ENCODE assay signal across 16 mouse cellular contexts in genomic region chr7:130269124-130269867, GRCm38 (mm10).
DNase-seq lines count a peak whose midpoint lies in the region; ATAC-seq and TF ChIP-seq lines count a peak whose summit lies in the region.
"Had no signal": no experiment of that assay in that cellular context is flagged by ENCODE, and none has a peak within 500 bp of the region (broad histone marks: within the 10 kb centered on the region; RNA-seq: fewer than 3 reads in every experiment).

No protein-coding gene starts in this region.

- H3K27me3 ChIP-seq in limb, embryonic 13.5 days: peaks cover 16% of the 10 kb centered on the region
- H3K27me3 ChIP-seq in limb, embryonic 10.5 days (ENCODE audit: low read depth, poor library complexity, severe bottlenecking): peaks cover 58% of the 10 kb centered on the region
- peaks cover 39% of the 10 kb centered on the region for H3K27me3 ChIP-seq in forebrain, embryonic 12.5 days
- H3K27me3 ChIP-seq in midbrain, postnatal 0 days (ENCODE audit: insufficient read depth, low read length): peaks cover 4% of the 10 kb centered on the region; the same call in 1 of the 2 replicates

- no peak overlapping the region for H3K4me3 ChIP-seq in limb, embryonic 13.5 days
- no peak overlapping the region for H3K4me3 ChIP-seq in limb, embryonic 10.5 days
- no peak overlapping the region for H3K4me3 ChIP-seq in forebrain, embryonic 12.5 days (replicated peaks)
- no peak overlapping the region for H3K4me3 ChIP-seq in midbrain, postnatal 0 days (ENCODE audit: low read depth, low read length)
- H3K4me3 ChIP-seq: heart, embryonic 15.5 days; hindbrain, embryonic 15.5 days; liver, embryonic 15.5 days had no signal

- WGBS in limb, embryonic 13.5 days: 52% methylated on average over 16 of the region's 16 CpGs
- WGBS in limb, embryonic 10.5 days: 52% methylated on average over 16 of the region's 16 CpGs
- 13% methylated on average over 16 of the region's 16 CpGs for WGBS in forebrain, embryonic 12.5 days
- 33% methylated on average over 15 of the region's 16 CpGs for WGBS in midbrain, postnatal 0 days

- H3K4me2 ChIP-seq in limb, embryonic 13.5 days (replicated peaks): 0 out of 2 replicates have a peak overlapping the region, but pooled peaks have one; percentile 14
- H3K4me2 ChIP-seq in forebrain, embryonic 12.5 days: peak overlapping the region; percentile 19; the same call in 1 of the 2 replicates
- H3K4me2 ChIP-seq in midbrain, postnatal 0 days (ENCODE audit: low read depth, low read length, poor library complexity, severe bottlenecking): no peak overlapping the region
- H3K4me2 ChIP-seq: heart, embryonic 15.5 days; hindbrain, embryonic 15.5 days; liver, embryonic 15.5 days had no signal

- H3K27ac ChIP-seq in limb, embryonic 13.5 days: peak overlapping the region; percentile 33; the same call in 1 of the 2 replicates
- H3K27ac ChIP-seq in limb, embryonic 10.5 days: no peak overlapping the region
- peak overlapping the region; percentile 79 for H3K27ac ChIP-seq in forebrain, embryonic 12.5 days
- no peak overlapping the region for H3K27ac ChIP-seq in midbrain, postnatal 0 days (ENCODE audit: low read depth, low read length)
- H3K27ac ChIP-seq: heart, embryonic 15.5 days; hindbrain, embryonic 15.5 days; liver, embryonic 15.5 days had no signal

- TF ChIP-seq CTCF in midbrain, postnatal 0 days (IDR thresholded peaks at IDR 0.05): peak; percentile 48

- H3K9me3 ChIP-seq in limb, embryonic 13.5 days: no peaks in the 10 kb centered on the region
- H3K9me3 ChIP-seq in limb, embryonic 10.5 days (replicated peaks): no peaks in the 10 kb centered on the region
- no peaks in the 10 kb centered on the region for H3K9me3 ChIP-seq in forebrain, embryonic 12.5 days
- H3K9me3 ChIP-seq in midbrain, postnatal 0 days (ENCODE audit: low read length): no peaks in the 10 kb centered on the region
- H3K9me3 ChIP-seq: heart, embryonic 15.5 days; hindbrain, embryonic 15.5 days; liver, embryonic 15.5 days had no signal

- no peaks in the 10 kb centered on the region for H3K36me3 ChIP-seq in limb, embryonic 13.5 days
- no peaks in the 10 kb centered on the region for H3K36me3 ChIP-seq in limb, embryonic 10.5 days
- H3K36me3 ChIP-seq in forebrain, embryonic 12.5 days (replicated peaks): no peaks in the 10 kb centered on the region
- no peaks in the 10 kb centered on the region for H3K36me3 ChIP-seq in midbrain, postnatal 0 days (ENCODE audit: insufficient read depth, low read length)
- H3K36me3 ChIP-seq: heart, embryonic 15.5 days; hindbrain, embryonic 15.5 days; liver, embryonic 15.5 days had no signal

- no peak for ATAC-seq in limb, embryonic 13.5 days (ENCODE audit: low FRiP score, low read depth)
- peak; percentile 3; the same call in 1 of the 2 replicates for ATAC-seq in forebrain, embryonic 12.5 days (ENCODE audit: low FRiP score)
- ATAC-seq in midbrain, postnatal 0 days (ENCODE audit: low FRiP score): no peak
- ATAC-seq: CD4-positive, CD25-positive, alpha-beta regulatory T cell, adult 4 months had no signal

- DNase-seq in limb, embryonic 10.5 days (ENCODE audit: low spot score): no peak
- peak; percentile 84 for DNase-seq in embryo, embryonic 10.5 days (ENCODE audit: low spot score)
- DNase-seq in midbrain, postnatal 0 days (ENCODE audit: low spot score): no peak
- no peak for DNase-seq in right cerebral cortex, postnatal 10 days (ENCODE audit: low spot score in 2 of 2)
- DNase-seq in right cerebral cortex, postnatal 4 days: no peak
- DNase-seq in spleen, adult 12 weeks (ENCODE audit: low spot score): no peak
- DNase-seq: cerebellum, postnatal 36 days; kidney, adult 8-10 months; right cerebral cortex, adult 18-20 months; thymus, postnatal 36 days had no signal

- H3K9ac ChIP-seq in limb, embryonic 13.5 days: no peak overlapping the region
- no peak overlapping the region for H3K9ac ChIP-seq in forebrain, embryonic 12.5 days
- no peak overlapping the region for H3K9ac ChIP-seq in midbrain, postnatal 0 days (replicated peaks; ENCODE audit: low read length, poor library complexity, severe bottlenecking)
- H3K9ac ChIP-seq: heart, embryonic 15.5 days; hindbrain, embryonic 15.5 days; liver, embryonic 15.5 days had no signal

- peaks cover 26% of the 10 kb centered on the region for H3K4me1 ChIP-seq in limb, embryonic 13.5 days
- peaks cover 39% of the 10 kb centered on the region for H3K4me1 ChIP-seq in limb, embryonic 10.5 days
- H3K4me1 ChIP-seq in forebrain, embryonic 12.5 days: peaks cover 46% of the 10 kb centered on the region
- H3K4me1 ChIP-seq in midbrain, postnatal 0 days (ENCODE audit: insufficient read depth, low read length): peaks cover 4% of the 10 kb centered on the region; the same call in 1 of the 2 replicates
- H3K4me1 ChIP-seq: liver, embryonic 15.5 days had no signal

Comparison
In these comparisons a context has a peak if more than half of its experiments do, and no peak if none do; other contexts are left out.
1. H3K27ac ChIP-seq: peak in limb, embryonic 13.5 days (single experiment) and forebrain, embryonic 12.5 days (single experiment); none in limb, embryonic 10.5 days (single experiment) and midbrain, postnatal 0 days (single experiment).